Mouse (Mus musculus): ENCODE data around the gene Nrarp. TPM values are rescaled to one million over a fixed set of nuclear protein-coding genes. Genes with fewer than 3 reads are reported as not detected.

Gene Nrarp
- 1 to 10 TPM; 3.4 to 8.6 TPM for total RNA-seq (2021)
- long read RNA-seq, experiment 1, transcript Nrarp-201 (1 exons, 2,582 nt) = major isoform, 29 of 29 reads
- long read RNA-seq, experiment 1, partial matches to known transcripts = 0 of 29 reads
- long read RNA-seq, experiment 1, other reads (novel, unspliced or antisense) = 0 of 29 reads
- long read RNA-seq, experiment 2, transcript Nrarp-201 (1 exons, 2,582 nt) = major isoform, 8 of 8 reads
- long read RNA-seq, experiment 2, partial matches to known transcripts = 0 of 8 reads
- long read RNA-seq, experiment 2, other reads (novel, unspliced or antisense) = 0 of 8 reads

GRCm38 (mm10) chr2:25180478-25180903, at the start of gene Nrarp:
Gene Nrarp (plus strand): TSS chr2:25180758.
- DNase-seq (ENCODE audit: low spot score) = peak; percentile 86

GRCm38 (mm10) chr2:25131601-25132000, 49.0 kb upstream of the Nrarp start:
- no peak for DNase-seq (ENCODE audit: low spot score)

GRCm38 (mm10) chr2:25137832-25138231, 42.7 kb upstream of the Nrarp start:
- no peak for DNase-seq (ENCODE audit: low spot score)

GRCm38 (mm10) chr2:25141185-25141584, 39.4 kb upstream of the Nrarp start:
- no peak for DNase-seq (ENCODE audit: low spot score)

- no peak for DNase-seq (ENCODE audit: low spot score)
Measured at GRCm38 (mm10) chr2:25141921-25142320, 38.6 kb upstream of the Nrarp start.

- no peak for DNase-seq (ENCODE audit: low spot score)
Measured at GRCm38 (mm10) chr2:25145346-25145745, 35.2 kb upstream of the Nrarp start.

- DNase-seq (ENCODE audit: low spot score) = no peak
Measured at GRCm38 (mm10) chr2:25147398-25147797, 33.2 kb upstream of the Nrarp start.

GRCm38 (mm10) chr2:25147892-25148291, 32.7 kb upstream of the Nrarp start:
- no peak for DNase-seq (ENCODE audit: low spot score)

- DNase-seq (ENCODE audit: low spot score) = no peak
Measured at GRCm38 (mm10) chr2:25149643-25150042, 30.9 kb upstream of the Nrarp start.

GRCm38 (mm10) chr2:25151280-25151956, 29.1 kb upstream of the Nrarp start:
- no peak for DNase-seq (ENCODE audit: low spot score)

- no peak for DNase-seq (ENCODE audit: low spot score)
Measured at GRCm38 (mm10) chr2:25156177-25156576, 24.4 kb upstream of the Nrarp start.

GRCm38 (mm10) chr2:25156990-25157389, 23.6 kb upstream of the Nrarp start:
- no peak for DNase-seq (ENCODE audit: low spot score)

- DNase-seq (ENCODE audit: low spot score) = peak; percentile 49
Measured at GRCm38 (mm10) chr2:25157655-25158054, 22.9 kb upstream of the Nrarp start.

GRCm38 (mm10) chr2:25167481-25167880, 13.1 kb upstream of the Nrarp start:
- no peak for DNase-seq (ENCODE audit: low spot score)

- no peak for DNase-seq (ENCODE audit: low spot score)
Measured at GRCm38 (mm10) chr2:25167919-25168664, 12.5 kb upstream of the Nrarp start.

- DNase-seq (ENCODE audit: low spot score) = no peak
Measured at GRCm38 (mm10) chr2:25168665-25168978, 11.9 kb upstream of the Nrarp start.

GRCm38 (mm10) chr2:25169778-25170177, 10.8 kb upstream of the Nrarp start:
- DNase-seq (ENCODE audit: low spot score) = no peak

- no peak for DNase-seq (ENCODE audit: low spot score)
Measured at GRCm38 (mm10) chr2:25170326-25171100, 10.0 kb upstream of the Nrarp start.

GRCm38 (mm10) chr2:25171101-25171768, 9.3 kb upstream of the Nrarp start:
- no peak for DNase-seq (ENCODE audit: low spot score)

GRCm38 (mm10) chr2:25171769-25172153, 8.8 kb upstream of the Nrarp start:
- DNase-seq (ENCODE audit: low spot score) = no peak

- no peak for DNase-seq (ENCODE audit: low spot score)
Measured at GRCm38 (mm10) chr2:25172629-25173028, 7.9 kb upstream of the Nrarp start.

Data from gastrocnemius, adult 18-20 months (tissue).